Mouse (Mus musculus) thymus, adult 2 months (tissue): Measurements from ENCODE around the gene Wdr77. TPM values are rescaled to one million over a fixed set of nuclear protein-coding genes. Genes with fewer than 3 reads are reported as not detected.

Experiments
- DNase-seq: peaks from one replicate; pipeline ENCODE4 v3.0.0; 2021
- H3K27ac ChIP-seq: fragments of 200-500 bp; 2 replicates; pipeline ENCODE4 v1.5.1; 2012; ENCODE audit warnings: low read length, control low read depth; ENCODE audit not compliant: control insufficient read depth, insufficient read depth
- H3K27me3 ChIP-seq: fragments of 200-500 bp; 2 replicates; pipeline ENCODE4 v1.6.1; 2012; ENCODE audit warnings: mild to moderate bottlenecking, low read length, moderate library complexity, mixed read lengths; ENCODE audit not compliant: control insufficient read depth, insufficient read depth
- H3K36me3 ChIP-seq: fragments of 200-500 bp; 2 replicates; pipeline ENCODE4 v1.6.1; 2012; ENCODE audit warnings: mild to moderate bottlenecking, low read length, moderate library complexity; ENCODE audit not compliant: control insufficient read depth, insufficient read depth
- H3K4me1 ChIP-seq: fragments of 200-500 bp; replicated peaks from 2 replicates; pipeline ENCODE4 v1.6.1; 2012; ENCODE audit warnings: low read length; ENCODE audit not compliant: control insufficient read depth, insufficient read depth
- H3K4me3 ChIP-seq: fragments of 200-500 bp; 2 replicates; pipeline ENCODE4 v1.5.1; 2012; ENCODE audit warnings: mild to moderate bottlenecking, low read length, control low read depth, moderate library complexity; ENCODE audit not compliant: control insufficient read depth, insufficient read depth
- CTCF ChIP-seq: fragments of 200-500 bp; IDR thresholded peaks from 2 replicates; pipeline ENCODE4 v1.5.1; 2012; ENCODE audit warnings: mild to moderate bottlenecking, control low read depth, low read length, moderate library complexity, borderline replicate concordance; ENCODE audit not compliant: control insufficient read depth, poor library complexity, insufficient read depth; ENCODE audit errors: extremely low read depth
- POLR2A ChIP-seq: fragments of 200-500 bp; IDR thresholded peaks from 2 replicates; pipeline ENCODE4 v1.6.1; 2012; ENCODE audit warnings: mild to moderate bottlenecking, low read length, control low read depth, moderate library complexity; ENCODE audit not compliant: control insufficient read depth, poor library complexity, insufficient read depth; ENCODE audit errors: extremely low read depth
- WGBS: fragments of 180-500 bp; shearing (Covaris S2); methylation state at CpG from one replicate; pipeline ENCODE4 v1.1.7; 2018; 5-methylcytosine and 5-hydroxymethylcytosine counted together
- polyA plus RNA-seq: library from polyadenylated mRNA; depleted of rRNA; stranded (reverse); fragments of >200 nt; gene quantifications from 2 replicates; pipeline ENCODE4 v1.2.3, GENCODE M21; 2012

Gene Wdr77
- polyA plus RNA-seq, 1 experiment = 46.1 TPM

DNA sequence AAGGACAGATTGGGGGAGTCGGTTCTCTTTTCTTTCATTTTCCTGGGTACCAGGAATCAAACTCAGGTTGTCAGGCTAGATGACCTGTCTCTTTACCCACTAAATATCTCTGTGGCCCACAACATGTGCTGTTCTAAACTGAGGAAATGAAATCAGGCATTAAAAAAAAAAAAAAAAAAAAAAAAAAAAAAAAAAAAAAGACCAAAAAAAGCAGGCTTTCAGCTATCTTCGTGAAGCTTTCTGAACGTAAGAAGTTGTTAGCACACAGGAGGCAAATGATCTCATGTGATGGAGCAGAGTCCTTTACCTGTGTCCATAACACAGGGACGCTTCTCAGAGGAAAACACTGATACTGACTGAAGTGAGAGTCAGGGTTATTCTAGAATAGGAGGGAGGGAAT lies 23.1 kb upstream of the Wdr77 start:
- H3K4me1 ChIP-seq = 0 out of 2 replicates have a peak, but pooled peaks cover 2% of the 10 kb centered on the region
- no peaks in the 10 kb centered on the region for H3K27me3 ChIP-seq
- peaks cover 13% of the 10 kb centered on the region for H3K36me3 ChIP-seq
- no peak for DNase-seq
- TF ChIP-seq CTCF (no peak), POLR2A (no peak)
- 30% methylated on average over 4 of the region's 4 CpGs for WGBS
- no peak overlapping the region for H3K4me3 ChIP-seq
- H3K27ac ChIP-seq = no peak overlapping the region

- H3K4me1 ChIP-seq = no peaks in the 10 kb centered on the region
- 98% methylated on average over 7 of the region's 7 CpGs for WGBS
- no peaks in the 10 kb centered on the region for H3K27me3 ChIP-seq
- no peak for DNase-seq
- H3K4me3 ChIP-seq = no peak overlapping the region
- no peak overlapping the region for H3K27ac ChIP-seq
- peaks cover 79% of the 10 kb centered on the region for H3K36me3 ChIP-seq
- no peak for TF ChIP-seq CTCF
- TF ChIP-seq POLR2A = no peak
These were observed 7.8 kb upstream of the Wdr77 start for GRCm38 (mm10) chr3:105951348-105951747.

DNA sequence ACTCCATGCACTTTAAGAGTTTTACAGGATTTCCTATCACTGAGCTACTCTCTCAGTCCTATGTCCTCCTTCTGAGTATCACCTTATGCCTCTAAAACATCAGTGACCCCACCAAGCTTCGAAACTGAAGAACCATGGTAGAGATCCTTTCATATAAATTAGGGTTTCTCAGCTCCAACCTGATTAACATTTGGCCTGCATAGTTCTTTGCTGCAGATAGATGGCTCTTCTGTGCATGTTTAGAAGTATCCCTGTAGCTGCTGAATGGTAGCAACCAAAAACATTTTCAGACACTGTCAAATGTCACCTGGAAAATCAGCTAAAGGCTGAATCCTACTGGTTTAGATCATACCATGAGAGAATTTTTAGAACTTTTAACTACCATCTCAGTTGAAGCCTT lies 1.9 kb upstream of the Wdr77 start:
- Histone ChIP-seq H3K36me3 (peaks cover 23% of the 10 kb centered on the region), H3K4me3 (no peak overlapping the region)
- 82% methylated on average over 1 of the region's 1 CpGs for WGBS

DNA sequence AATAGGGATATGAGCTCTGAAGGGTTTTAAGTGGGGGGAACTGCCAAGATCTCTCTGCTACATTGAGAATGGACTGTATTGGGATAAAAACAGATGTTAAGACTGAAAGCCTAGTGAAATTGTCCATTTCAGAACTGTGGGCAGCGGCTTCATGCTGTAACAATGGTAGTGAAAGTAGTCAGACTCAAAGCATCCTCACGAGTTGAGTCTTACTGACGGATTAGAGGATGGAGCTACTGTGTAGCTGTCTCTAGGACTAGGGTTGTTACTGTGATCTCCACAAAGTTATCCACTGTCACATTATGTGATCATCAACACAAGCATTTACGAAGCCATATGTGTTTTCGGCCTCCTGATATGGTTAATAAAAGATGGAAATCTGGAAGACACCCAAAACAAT lies 965 bp upstream of the Wdr77 start:
- peaks cover 22% of the 10 kb centered on the region for H3K36me3 ChIP-seq
- H3K4me3 ChIP-seq = no peak overlapping the region
- TF ChIP-seq POLR2A (no peak), CTCF (no peak)
- peaks cover 7% of the 10 kb centered on the region for H3K4me1 ChIP-seq
- H3K27me3 ChIP-seq = no peaks in the 10 kb centered on the region
- H3K27ac ChIP-seq = no peak overlapping the region
- DNase-seq = no peak
- WGBS = 48% methylated on average over 5 of the region's 5 CpGs

More for the DNA sequence above, 1.9 kb upstream of the Wdr77 start:
- TF ChIP-seq POLR2A (no peak), CTCF (no peak)
- Histone ChIP-seq H3K27ac (no peak overlapping the region), H3K4me1 (peaks cover 7% of the 10 kb centered on the region), H3K27me3 (no peaks in the 10 kb centered on the region)
- DNase-seq = no peak

- H3K36me3 ChIP-seq = peaks cover 22% of the 10 kb centered on the region
- peaks cover 7% of the 10 kb centered on the region for H3K4me1 ChIP-seq
- no peaks in the 10 kb centered on the region for H3K27me3 ChIP-seq
- DNase-seq = no peak
- TF ChIP-seq POLR2A (no peak), CTCF (no peak; the same call in 1 of the 2 replicates)
- no peak overlapping the region for H3K27ac ChIP-seq
- peak overlapping the region; percentile 80 for H3K4me3 ChIP-seq
- 1% methylated on average over 26 of the region's 26 CpGs for WGBS
These were observed 416 bp downstream of the Wdr77 start for GRCm38 (mm10) chr3:105959585-105959984.

DNA sequence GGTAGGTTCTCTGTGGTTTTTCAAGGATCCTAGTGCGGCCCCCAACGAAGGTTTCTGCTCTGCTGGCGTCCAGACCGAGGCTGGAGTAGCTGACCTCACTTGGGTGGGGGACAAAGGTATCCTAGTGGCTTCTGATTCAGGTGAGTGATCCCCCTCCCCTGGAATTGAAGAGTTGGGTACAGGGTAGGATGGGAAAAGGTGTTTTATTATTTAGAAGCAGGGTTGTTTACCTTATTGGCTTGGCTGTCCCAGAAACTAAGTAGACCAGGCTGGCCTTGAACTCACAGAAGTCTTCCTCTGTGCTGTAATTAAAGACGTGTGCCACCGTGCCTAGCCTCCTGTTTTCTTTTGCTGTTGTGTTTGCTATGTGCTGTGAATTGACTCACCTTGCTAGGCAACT lies 830 bp downstream of the Wdr77 start, which contains the start of gene Atp5f1:
Atp5f1 (minus strand) TSS at position 101 of the 400 bp plus-strand sequence.
- no peaks in the 10 kb centered on the region for H3K27me3 ChIP-seq
- H3K27ac ChIP-seq = peak within 1 kb of the TSS; percentile 69
- H3K4me1 ChIP-seq = peaks cover 7% of the 10 kb centered on the region
- H3K36me3 ChIP-seq = peaks cover 22% of the 10 kb centered on the region
- H3K4me3 ChIP-seq = peak within 1 kb of the TSS; percentile 80
- 18% methylated on average over 6 of the region's 6 CpGs for WGBS
- DNase-seq = no peak
- TF ChIP-seq POLR2A (no peak), CTCF (no peak)

DNA sequence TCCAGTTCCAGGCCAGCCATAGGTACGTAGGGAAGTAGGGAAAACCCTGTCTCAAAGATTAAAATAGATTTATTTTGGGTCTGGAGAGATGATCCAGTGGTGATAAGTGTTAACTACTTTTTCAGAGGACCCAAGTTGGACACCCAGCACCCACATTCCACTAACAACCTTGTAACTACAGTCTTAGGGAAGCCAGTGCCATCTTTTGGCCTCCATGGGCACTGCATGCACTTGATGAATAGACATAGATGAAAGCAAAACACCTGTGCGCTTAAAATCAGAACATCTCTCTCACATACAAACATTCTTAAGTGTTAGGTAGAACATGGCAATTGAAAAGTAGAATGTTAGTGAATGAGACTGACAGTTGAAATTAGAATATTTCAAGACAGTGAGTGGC lies 1.5 kb downstream of the Wdr77 start:
- Histone ChIP-seq H3K36me3 (peaks cover 26% of the 10 kb centered on the region), H3K4me1 (peaks cover 7% of the 10 kb centered on the region), H3K27ac (no peak overlapping the region), H3K4me3 (no peak overlapping the region), H3K27me3 (no peaks in the 10 kb centered on the region)
- TF ChIP-seq CTCF (no peak), POLR2A (no peak)
- 95% methylated on average over 2 of the region's 2 CpGs for WGBS
- peak; percentile 23 for DNase-seq
